Mouse (Mus musculus) splenic B cell, adult 2 months (primary cell): ENCODE measurements around the gene Mon2.
"Not testable (repeated sequence)": the region's sequence is repeated elsewhere in the genome, so short reads cannot be mapped to it uniquely, and the experiment has no call there.

Source experiments
- DNase-seq: peaks from one replicate; pipeline ENCODE4 v3.0.0-alpha.2; 2011; ENCODE audit warnings: low read depth, low spot score
- H3K27me3 ChIP-seq: 2 replicates; pipeline ENCODE4 v1.6.1; 2012; ENCODE audit warnings: mild to moderate bottlenecking, low read length, moderate library complexity, mixed read lengths; ENCODE audit not compliant: control insufficient read depth, poor library complexity, insufficient read depth, severe bottlenecking
- H3K36me3 ChIP-seq: 2 replicates; pipeline ENCODE4 v1.6.1; 2012; ENCODE audit warnings: mild to moderate bottlenecking, low read length, moderate library complexity, mixed read lengths; ENCODE audit not compliant: control insufficient read depth, poor library complexity, insufficient read depth, severe bottlenecking

Mon2 gene

DNA sequence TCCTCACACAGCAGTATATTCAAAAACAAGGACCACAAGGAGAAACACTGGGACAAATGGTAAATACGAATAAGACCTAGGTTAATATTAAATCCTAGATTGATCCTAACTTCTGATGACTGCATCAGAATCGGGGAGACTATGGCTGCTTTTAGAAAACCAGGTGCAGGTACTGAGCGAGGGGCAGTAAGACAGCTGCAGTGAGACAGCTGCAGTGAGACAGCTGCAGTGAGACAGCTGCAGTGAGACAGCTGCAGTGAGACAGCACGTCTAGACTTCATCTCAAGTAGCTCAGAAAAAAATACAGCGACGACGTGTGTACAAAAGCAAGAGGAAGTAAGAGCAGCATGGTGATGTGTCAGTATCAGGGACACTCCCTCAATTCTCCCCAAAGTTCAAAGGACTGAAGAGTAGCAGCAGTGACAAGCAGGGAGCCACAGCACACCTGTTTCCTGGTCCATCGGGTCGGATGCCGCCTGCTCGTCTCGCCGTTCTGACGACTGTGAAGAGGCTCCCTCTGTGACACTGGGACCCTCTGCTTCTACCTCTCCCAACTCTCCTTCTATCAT is 44.1 kb downstream of the Mon2 start:
- peaks cover 24% of the 10 kb centered on the region for H3K36me3 ChIP-seq
- DNase-seq = no peak
- no peaks in the 10 kb centered on the region for H3K27me3 ChIP-seq

DNA sequence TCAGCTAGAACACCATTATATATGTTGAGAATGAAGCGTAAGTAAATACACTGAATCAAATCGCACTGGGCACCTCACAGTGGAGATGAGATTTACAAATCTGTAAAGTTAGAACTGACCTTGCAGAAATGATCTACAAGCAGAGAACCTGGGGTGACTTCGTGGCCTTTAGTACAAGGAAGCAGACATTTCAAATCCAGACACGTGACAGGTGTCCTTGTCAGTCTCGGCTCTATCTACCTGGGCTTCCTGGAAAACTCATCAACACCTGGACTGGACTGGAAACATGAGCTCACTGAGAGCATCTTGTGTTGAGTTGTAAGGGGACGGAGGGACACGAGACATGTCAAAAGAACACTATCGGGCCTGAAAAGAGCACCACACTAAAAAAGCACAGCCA is 44.9 kb downstream of the Mon2 start:
- no peaks in the 10 kb centered on the region for H3K27me3 ChIP-seq
- no peak for DNase-seq
- H3K36me3 ChIP-seq = peaks cover 29% of the 10 kb centered on the region

DNA sequence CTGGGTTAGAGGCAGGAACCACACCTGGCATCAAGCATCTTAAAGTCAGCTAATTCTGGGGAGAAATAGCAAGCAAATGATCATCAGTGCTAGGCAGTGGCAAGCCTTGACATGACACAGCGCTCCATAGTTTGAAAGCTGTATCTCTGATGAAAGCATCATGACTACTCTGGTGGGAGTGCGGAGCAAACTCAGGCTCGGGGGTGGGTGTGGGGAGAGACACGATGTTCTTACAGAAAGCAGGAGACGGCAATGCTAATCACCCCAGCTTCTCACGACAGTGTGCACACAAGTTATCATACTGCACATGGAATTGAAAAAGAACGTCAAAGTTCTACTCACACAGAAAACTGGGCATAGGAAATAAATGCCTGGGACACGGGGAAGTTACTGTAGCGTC is 45.7 kb downstream of the Mon2 start:
- H3K27me3 ChIP-seq = no peaks in the 10 kb centered on the region
- no peak for DNase-seq
- peaks cover 31% of the 10 kb centered on the region for H3K36me3 ChIP-seq

DNA sequence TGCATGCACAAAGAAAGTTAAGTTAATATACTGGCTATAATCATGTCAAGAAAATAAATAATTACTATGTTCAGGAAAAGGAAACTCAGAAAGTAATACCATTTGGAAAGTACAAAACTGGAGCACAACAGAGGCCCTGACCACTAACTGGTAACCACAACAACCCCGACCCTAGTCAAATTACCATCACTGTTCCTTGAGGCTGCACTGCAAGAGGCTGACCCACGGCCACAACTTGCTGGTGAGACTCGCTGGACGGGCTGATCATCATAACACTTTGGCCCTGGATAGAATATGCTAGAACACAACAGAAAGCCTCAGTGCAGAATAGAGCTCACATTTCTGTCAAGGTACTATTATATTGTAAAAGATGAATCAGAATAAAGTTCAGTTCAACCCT is 47.4 kb downstream of the Mon2 start:
- Histone ChIP-seq H3K27me3 (no peaks in the 10 kb centered on the region), H3K36me3 (peaks cover 30% of the 10 kb centered on the region; the same call in 1 of the 2 replicates)
- no peak for DNase-seq

DNA sequence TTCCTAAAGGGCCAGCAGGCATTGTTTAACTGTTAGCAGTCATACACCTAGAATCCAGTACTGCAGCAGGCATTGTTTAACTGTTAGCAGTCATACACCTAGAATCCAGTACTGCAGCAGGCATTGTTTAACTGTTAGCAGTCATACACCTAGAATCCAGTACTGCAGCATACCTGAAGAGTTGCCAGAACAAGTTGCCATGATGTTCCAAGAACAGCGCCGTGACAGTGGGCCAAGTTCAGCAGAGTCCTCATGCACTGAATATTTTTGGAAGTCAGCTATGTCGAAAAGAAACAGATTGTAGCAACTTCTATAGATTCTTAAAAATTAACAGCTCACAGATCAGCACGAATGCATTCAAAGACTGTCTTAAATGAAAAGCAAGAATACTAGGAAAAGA is 49.6 kb downstream of the Mon2 start:
- H3K27me3 ChIP-seq, DNase-seq: not testable (repeated sequence)
- peaks cover 32% of the 10 kb centered on the region for H3K36me3 ChIP-seq

DNA sequence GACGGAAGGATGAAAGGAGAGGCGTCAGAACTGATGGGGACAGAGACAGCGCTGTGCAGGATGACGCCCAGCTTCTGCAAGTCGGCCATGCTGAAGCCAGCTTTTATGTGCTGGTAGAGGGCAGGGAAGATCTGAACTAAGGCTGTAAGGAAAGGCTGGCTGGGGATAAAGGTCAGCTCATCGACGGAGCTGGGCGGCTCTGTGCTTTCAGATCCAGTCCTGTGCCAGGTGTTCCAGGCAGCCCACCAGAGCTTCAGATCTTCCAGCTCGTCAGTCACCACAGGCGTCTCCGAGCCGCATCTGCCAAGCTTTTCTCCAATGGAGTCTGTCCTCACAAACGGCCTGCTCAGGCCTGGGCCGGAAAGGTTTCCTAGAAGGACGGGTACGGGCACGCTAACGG is 62.9 kb downstream of the Mon2 start:
- Histone ChIP-seq H3K27me3 (no peaks in the 10 kb centered on the region), H3K36me3 (peaks cover 24% of the 10 kb centered on the region)
- DNase-seq = no peak

DNA sequence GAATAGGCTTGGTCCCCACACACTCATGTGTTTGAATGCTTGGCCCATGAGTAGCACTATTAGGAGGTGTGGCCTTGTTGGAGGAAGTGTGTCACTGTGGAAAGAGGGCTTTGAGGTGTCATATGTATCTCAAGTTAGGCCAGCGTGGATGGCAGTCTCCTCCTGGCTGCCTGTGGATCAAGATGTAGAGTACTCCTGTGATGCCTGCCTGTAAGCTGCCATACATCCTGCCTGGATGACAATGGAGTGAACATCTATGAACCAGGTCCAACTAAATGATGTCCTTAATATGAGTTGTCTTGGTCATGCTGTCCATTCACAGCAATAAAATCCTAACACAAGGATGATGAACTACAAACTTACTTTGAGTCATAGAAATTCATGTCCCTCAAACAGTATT is 64.9 kb downstream of the Mon2 start:
- no peak for DNase-seq
- H3K36me3 ChIP-seq = peaks cover 25% of the 10 kb centered on the region
- H3K27me3 ChIP-seq = no peaks in the 10 kb centered on the region

DNA sequence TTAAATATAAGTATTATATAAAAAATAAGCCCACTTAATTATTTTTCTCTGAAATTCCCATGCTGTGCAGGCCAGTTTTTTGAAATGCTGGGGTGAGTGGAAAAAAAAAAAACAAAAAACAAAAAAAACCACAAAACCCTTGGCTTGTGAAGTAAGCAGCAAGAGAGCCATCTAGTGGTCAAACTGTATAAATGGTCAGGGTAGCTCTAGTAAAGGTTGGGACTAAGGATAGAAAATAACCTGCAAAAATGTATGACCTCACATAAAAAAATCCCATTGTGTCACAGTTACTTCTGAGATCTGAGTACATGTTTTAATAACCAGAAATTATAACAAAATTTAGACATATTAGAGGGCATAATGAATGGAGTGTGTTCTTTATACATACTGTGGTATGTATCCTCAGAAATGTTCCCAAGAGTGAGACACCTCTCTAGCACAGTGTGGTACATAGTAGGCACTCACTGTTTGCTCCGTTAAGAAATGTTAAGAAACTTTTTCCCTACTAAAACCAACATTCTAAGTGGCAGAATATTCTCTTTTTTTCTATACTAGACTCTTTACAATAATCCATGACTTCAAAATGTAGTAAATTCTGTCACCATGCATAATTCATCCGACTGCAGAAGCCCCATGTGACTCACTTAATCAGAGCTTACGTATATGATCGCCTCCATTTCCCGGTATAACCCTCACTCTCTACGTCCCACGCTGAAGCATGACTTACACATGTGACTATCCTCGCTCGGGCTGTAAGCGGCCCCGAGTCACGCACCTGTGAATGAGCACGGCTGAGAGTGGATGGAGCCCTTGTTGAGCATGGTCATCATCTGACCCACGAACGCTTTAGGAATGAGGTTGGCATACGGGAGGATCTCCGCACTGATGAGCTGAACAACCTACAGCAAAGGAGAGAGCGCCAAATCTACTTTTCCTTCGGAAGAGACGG is 70.8 kb downstream of the Mon2 start:
- Histone ChIP-seq H3K27me3 (no peaks in the 10 kb centered on the region), H3K36me3 (peaks cover 10% of the 10 kb centered on the region; the same call in 1 of the 2 replicates)
- DNase-seq = peak; percentile 80

DNA sequence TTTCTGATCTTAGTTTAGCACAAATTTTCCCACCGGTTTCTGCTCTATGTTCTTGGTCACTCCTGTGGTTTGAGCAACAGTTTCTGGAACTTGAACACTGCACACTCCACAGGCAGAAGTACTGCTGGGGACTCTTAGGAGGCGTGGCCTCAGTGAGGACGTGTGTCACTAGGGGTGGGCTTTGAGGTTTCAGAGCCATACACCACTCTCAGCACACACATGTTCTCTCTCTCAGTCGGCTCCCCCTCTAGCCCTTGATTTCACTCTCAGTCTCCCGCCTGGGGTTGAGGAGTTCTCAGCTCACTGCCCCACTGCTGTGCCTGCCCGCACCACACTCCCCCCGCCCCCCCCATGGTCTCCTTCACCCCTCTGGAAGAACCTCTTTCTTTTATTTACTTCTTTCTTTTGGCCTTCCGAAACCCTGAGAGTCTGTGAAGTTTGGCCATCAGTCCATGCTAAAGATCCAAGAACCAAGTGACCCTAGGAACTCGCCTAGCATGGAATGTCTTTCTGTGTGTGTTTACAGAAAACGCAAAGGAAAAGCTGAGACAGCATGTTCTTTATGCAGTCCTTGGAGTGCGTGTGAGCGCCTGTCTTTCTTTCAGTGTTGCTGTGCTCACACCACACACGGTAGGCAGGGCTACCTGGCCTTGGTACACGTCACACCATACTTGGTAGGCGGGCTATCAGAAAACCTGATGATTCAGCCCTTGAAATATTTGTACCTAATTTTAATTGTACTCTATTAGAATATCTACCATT is 71.6 kb downstream of the Mon2 start:
- no peak for DNase-seq
- Histone ChIP-seq H3K27me3 (no peaks in the 10 kb centered on the region), H3K36me3 (peaks cover 5% of the 10 kb centered on the region; the same call in 1 of the 2 replicates)

DNA sequence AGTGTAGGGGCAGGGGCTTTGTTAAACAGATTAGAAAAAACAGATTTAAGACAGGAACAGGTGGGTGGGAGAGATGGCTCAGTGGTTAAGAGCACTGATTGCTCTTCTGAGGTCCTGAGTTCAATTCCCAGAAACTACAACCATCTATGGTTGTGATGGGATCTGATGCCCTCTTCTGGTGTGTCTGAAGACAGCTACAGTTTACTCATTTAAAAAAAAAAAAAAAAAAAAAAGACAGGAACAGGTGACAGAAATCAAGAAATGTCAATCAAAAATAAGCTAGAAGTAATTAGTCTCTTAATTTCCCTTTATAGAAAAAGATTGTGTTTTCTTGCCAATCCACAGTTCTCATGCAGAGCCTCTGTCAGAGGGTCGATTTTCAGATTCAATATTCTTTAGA is 74.3 kb downstream of the Mon2 start:
- H3K36me3 ChIP-seq = peaks cover 13% of the 10 kb centered on the region
- DNase-seq = no peak
- H3K27me3 ChIP-seq = no peaks in the 10 kb centered on the region

DNA sequence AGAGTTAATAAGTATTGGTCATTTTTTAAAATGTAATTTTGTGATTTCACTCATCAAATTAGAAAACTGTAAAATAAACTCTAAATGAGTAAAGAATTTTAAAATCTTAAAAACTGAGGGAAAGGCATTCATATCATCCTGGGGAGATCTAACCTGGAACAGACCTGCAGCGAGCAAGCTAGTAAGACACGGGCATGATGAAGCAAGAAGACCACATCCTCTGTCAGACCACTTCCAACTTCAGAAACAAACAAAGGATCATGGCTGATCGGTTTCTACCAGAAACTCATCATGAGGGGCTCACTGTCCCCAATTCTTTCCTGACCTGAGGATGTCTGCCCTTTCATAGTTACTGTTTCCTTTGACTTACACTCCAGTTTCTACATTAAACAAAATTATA is 74.9 kb downstream of the Mon2 start:
- no peak for DNase-seq

DNA sequence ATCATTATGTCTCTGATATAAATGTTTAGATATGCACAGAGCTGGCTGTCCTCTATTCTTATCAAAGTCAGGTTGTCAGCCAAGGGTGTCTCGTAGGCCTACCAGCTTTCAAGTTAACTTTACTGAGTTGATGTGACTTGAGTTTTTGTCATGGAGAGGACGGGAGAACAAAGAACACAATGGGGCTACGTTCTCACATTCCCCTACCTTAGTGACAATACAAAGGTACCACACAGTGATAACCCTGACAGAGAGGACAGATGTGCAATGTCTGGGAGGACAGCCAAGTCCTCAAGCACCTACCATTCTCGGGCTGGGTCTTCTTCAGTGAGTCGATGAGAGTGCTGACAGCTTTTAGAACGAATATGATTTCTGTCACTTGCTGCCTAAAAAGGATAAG is 76.9 kb downstream of the Mon2 start:
- DNase-seq = no peak
- Histone ChIP-seq H3K36me3 (peaks cover 16% of the 10 kb centered on the region), H3K27me3 (no peaks in the 10 kb centered on the region)

More for the DNA sequence above, 74.9 kb downstream of the Mon2 start:
- Histone ChIP-seq H3K36me3 (peaks cover 13% of the 10 kb centered on the region), H3K27me3 (no peaks in the 10 kb centered on the region)

DNA sequence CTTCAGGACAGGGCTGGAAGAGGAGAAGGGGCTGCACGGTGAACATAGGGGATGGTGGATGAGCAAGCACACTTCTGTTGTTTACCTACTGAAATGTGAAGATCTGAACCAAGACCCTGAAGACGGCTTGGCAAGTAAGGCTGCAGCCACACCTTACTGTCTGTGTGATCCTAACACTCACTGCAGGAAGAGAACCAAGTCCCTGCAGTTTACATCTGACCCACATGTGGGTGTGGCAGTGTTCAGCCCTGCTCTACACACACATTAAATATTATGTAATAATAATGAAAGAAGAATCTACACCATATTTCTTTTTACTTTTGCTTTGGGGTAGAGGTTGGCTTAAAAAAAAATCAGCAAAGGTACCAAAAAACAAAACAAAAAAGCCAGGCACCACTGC is 78.5 kb downstream of the Mon2 start:
- DNase-seq = no peak
- no peaks in the 10 kb centered on the region for H3K27me3 ChIP-seq

DNA sequence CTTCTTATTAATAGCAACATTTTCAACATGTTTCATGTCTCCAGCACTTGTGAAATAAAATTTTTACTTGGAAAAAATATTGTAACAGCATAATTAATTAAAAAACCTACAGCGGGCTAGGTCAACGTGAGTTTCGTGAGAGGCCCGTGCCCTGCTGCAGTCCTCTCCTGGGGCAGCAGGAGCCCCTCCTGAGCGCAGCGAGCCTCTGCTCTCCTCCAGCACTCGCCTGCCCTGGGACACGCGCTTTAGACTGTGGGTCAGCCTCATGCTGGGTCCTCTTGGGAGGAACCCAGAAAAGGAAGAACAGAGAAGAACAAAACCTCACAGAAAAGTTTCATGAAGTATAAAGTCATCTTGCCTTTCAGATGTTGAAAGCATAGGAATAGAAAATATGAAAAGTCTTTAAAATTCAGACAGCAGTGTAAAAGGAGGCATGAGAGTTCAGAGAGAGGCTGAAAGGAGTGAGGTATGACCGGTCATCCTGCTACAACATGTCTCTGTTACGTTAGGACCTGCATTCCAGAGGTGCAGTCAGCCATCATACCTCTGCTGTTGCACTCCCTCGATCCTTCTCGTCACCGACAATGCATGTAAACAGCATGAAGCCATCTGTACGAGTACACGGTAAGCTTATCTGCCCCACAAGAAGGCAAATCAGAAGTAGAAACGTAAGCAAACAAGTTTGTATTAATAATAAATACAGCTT is 81.8 kb downstream of the Mon2 start:
- DNase-seq = no peak
- Histone ChIP-seq H3K27me3 (no peaks in the 10 kb centered on the region), H3K36me3 (peaks cover 17% of the 10 kb centered on the region)

More for the DNA sequence above, 78.5 kb downstream of the Mon2 start:
- peaks cover 17% of the 10 kb centered on the region for H3K36me3 ChIP-seq
